Mouse (Mus musculus) common myeloid progenitor, adult 5-6 weeks (primary cell): ENCODE measurements around the gene Map3k4. TPM values are rescaled to one million over a fixed set of nuclear protein-coding genes. Genes with fewer than 3 reads are reported as not detected.
"Not testable (repeated sequence)": the region's sequence is repeated elsewhere in the genome, so short reads cannot be mapped to it uniquely, and the experiment has no call there.

ENCODE experiments used
- ATAC-seq: replicated peaks from 2 replicates; pipeline ENCODE4 v1.8.0; 2016; ENCODE audit warnings: low read depth, mild to moderate bottlenecking, moderate TSS enrichment, inconsistent platforms; ENCODE audit not compliant: poor library complexity, severe bottlenecking
- total RNA-seq: library from RNA; stranded (forward); fragments of 200-1000, 187-1606 nt; gene quantifications from 2 replicates; pipeline ENCODE4 v1.2.3, GENCODE M21; 2017

Gene Map3k4
- total RNA-seq, 1 experiment from 2014 or later, result 38.5 TPM

- ATAC-seq, result peak; percentile 98
Measured at GRCm38 (mm10) chr17:12307251-12308135, 11.1 kb downstream of the Map3k4 start.

GRCm38 (mm10) chr17:12304658-12305057, 13.9 kb downstream of the Map3k4 start:
- ATAC-seq, result no peak

DNA sequence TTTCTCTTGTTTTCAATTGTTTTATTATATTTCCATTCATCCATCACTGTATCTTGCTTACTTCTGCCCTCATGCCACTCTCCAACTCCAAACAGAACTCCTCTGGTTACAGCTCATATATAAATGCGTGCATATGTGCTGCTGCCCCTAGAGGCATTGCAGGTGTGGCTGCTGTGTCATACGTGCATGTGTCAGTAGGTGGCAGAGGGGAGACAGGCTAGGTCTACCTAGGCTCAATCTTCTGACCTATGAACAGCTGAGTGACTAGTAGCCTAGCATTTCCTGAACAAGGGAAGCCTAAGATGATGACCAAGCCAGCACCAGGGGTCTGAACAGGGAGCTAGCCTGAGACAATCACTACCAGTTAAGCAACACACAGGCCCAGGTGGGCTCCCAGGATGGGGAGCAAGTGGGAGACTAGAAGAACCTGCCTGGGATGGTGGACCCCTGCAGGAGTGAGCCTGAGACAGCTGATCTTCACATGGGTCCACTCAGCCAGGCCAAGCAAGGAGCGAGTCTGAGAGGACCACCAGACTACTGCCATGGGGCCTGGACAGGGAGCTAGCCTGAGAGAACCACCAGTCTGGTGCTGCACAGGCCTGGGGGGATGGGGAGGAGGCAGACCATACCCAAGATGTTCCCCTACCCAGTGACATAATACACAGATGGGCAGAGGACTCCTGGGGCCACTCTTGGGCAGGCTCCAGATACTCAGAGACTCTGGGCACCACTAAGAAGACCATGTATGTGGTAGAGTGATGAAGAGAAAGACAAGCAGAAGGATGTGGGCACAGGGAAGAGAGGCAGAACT, 17.5 kb downstream of the Map3k4 start:
- peak; percentile 91 for ATAC-seq

- ATAC-seq, result no peak
Measured at GRCm38 (mm10) chr17:12300127-12300675, 18.4 kb downstream of the Map3k4 start.

- no peak for ATAC-seq
Measured at GRCm38 (mm10) chr17:12299371-12299770, 19.2 kb downstream of the Map3k4 start.

- ATAC-seq, result no peak
Measured at GRCm38 (mm10) chr17:12297978-12298377, 20.6 kb downstream of the Map3k4 start.

DNA sequence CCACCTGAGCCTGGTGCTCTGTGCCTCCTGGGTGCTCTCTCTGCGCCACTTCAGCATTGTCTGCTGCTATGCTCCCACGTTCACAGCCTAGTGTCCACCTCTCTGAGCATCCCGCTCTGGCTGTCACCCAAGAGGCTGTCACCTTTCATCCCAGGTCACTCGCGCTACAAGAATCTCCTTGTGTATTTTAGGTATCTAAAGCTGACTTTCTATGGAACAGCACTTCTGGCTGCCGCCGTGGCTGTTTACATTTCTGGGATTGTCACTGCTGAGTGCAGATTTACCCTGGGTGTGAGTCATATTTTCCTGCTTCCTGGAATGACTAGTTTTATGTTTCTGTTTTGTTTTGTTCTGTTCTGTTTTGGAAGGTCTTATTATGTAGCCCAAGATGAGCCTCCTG, 21.3 kb downstream of the Map3k4 start:
- no peak for ATAC-seq

DNA sequence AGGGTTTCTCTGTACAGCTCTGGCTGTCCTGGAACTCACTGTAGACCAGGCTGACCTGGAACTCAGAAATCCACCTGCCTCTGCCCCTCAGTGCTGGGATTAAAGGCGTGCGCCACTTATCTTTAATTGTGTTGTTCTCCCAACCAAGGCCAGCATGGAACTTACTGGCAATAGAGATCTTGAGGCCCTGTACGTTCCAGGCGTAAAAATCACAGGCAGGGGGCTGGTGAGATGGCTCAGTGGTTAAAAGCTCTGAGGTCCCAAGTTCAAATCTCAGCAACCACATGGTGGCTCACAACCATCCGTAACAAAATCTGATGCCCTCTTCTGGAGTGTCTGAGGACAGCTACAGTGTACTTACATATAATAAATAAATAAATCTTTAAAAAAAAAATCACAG, 22.7 kb downstream of the Map3k4 start:
- not testable (repeated sequence) for ATAC-seq

DNA sequence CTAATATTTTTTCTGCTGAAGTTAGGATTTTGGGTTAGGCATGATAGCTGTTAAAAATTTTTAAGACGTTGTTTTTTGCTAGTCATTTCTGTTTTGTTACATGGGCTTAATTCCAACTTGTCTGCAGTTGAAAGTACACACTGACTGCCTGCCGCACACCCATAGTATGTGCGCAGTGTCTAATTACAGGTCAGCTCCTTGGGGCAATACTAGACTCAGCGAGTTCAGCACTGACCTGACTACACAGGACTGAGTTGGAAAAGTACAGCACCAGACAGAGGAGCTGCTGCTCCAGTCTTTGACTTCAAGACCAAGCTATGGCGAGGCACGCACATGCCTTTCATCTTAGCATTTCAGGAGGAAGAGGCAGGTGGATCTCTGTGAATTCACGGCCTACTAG, 24.2 kb downstream of the Map3k4 start:
- ATAC-seq, result no peak

DNA sequence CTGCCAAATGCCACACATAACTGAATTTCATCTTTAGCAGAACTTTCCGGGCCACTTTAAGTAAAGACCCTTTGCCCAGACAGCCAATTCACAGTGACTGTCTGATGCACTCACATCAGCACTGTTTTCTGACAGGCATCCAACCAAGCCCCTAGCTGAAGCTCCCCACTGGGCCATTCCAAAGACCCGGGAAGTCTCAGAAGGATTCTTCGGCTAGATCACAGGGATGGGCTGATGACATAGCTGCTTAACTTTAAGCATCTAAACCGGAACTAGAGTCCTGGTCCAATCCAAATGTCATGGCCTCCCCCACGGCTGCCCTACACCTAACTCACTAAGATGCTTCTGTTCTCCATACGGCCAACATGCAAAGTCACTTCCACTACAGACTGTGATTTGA, 25.0 kb downstream of the Map3k4 start:
- no peak for ATAC-seq

- no peak for ATAC-seq
Measured at GRCm38 (mm10) chr17:12292877-12293276, 25.7 kb downstream of the Map3k4 start.

DNA sequence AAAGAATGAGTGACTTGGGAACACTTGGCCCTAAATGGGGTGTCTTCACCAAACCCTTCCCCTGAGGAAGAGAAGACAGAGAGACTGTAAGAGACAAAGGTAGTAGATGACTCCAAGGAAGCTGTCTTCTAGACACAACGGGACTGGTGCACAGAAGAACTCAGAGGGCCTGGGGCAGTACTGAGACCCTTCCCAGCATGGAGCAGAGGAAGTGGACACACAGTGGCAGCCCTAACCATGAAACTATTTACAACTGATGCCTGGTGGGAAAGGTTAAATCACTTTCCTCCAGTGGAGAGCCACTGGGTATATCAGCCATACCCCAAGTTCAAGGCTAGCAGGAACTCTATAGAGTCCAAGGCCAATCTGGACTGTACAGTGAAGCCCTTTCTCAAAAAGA, 26.2 kb downstream of the Map3k4 start:
- ATAC-seq, result no peak

GRCm38 (mm10) chr17:12291151-12291550, 27.4 kb downstream of the Map3k4 start:
- no peak for ATAC-seq

GRCm38 (mm10) chr17:12290735-12291134, 27.9 kb downstream of the Map3k4 start:
- no peak for ATAC-seq

- not testable (repeated sequence) for ATAC-seq
Measured at GRCm38 (mm10) chr17:12289836-12290235, 28.8 kb downstream of the Map3k4 start.

- no peak for ATAC-seq
Measured at GRCm38 (mm10) chr17:12288871-12289270, 29.7 kb downstream of the Map3k4 start.

GRCm38 (mm10) chr17:12279810-12280209, 38.8 kb downstream of the Map3k4 start:
- peak; percentile 77 for ATAC-seq

GRCm38 (mm10) chr17:12278073-12278472, 40.5 kb downstream of the Map3k4 start:
- ATAC-seq, result no peak

DNA sequence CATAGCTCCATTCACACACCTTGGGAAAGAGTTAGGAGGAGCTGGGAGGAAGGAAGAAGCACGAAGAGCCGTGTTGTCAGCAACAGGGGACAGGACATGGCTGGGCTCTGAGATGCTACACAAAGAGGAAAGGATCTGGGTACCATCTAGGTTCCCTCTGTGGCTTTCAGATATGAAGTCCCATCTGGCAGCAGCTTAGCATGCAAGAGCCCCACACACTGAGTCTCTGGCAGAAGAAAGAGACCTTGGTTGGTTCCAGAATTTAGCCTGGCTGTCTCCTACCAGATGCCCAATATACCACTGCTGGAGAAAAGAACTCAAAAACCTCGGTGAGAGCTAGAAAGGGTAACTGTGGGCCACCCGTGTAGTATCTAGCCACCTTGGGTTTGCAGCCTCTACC, 41.3 kb downstream of the Map3k4 start:
- ATAC-seq, result no peak

DNA sequence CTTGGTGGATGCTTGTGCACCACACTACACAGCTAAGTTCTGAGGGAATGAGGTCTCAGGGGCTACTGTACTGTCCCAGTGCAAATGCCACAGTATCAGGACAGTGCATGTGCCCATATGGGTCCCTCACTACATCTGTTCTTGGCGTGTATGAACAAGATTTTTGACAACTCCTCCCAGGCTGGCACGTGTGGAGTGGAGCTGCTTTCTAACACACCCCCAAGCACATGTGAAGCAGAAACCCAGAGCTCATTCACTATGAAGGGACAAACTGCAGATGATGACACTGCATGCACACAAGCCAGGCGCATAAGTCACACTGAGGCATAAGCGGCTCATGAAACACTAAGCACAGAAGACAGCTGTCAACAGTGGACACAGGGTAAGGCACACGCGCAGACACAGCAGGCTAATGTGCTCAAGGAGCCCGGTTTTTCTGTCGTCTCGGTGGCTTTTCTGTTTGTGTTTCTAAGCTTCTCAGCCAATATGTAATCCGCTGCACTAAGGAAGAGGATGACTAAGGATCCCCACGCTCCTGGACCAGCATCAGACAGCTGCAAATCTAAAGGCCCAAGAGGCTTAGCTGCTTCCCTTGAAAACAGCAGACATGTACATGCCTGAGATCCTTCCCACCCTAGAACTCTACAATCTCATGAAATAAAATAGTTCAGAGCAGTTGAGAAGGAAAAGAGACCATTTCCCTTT, 41.9 kb downstream of the Map3k4 start:
- no peak for ATAC-seq
